Mouse (Mus musculus) myocyte (in vitro differentiated cells): ENCODE measurements around the gene Gpcpd1. TPM values are rescaled to one million over a fixed set of nuclear protein-coding genes. Genes with fewer than 3 reads are reported as not detected.

Experiments
- H3K27me3 ChIP-seq: one replicate; pipeline ENCODE4 v1.6.1; 2011; ENCODE audit not compliant: control insufficient read depth, insufficient read depth, insufficient read length
- H3K36me3 ChIP-seq: one replicate; pipeline ENCODE4 v1.6.1; 2011; ENCODE audit not compliant: control insufficient read depth, insufficient read depth
- H3K4me2 ChIP-seq: one replicate; pipeline ENCODE4 v1.6.1; 2011; ENCODE audit warnings: low read depth, control low read depth
- H3K4me3 ChIP-seq: one replicate; pipeline ENCODE4 v1.5.1; 2011; ENCODE audit warnings: mild to moderate bottlenecking, control low read depth, moderate library complexity
- H3K79me2 ChIP-seq: one replicate; pipeline ENCODE4 v1.6.1; 2011; ENCODE audit not compliant: control insufficient read depth, insufficient read depth
- H3ac ChIP-seq: one replicate; pipeline ENCODE4 v1.6.1; 2011; ENCODE audit not compliant: control insufficient read depth, insufficient read length
- CEBPB ChIP-seq: IDR thresholded peaks from 2 replicates; pipeline ENCODE4 v1.6.1; 2011; ENCODE audit warnings: mild to moderate bottlenecking, moderate library complexity; ENCODE audit not compliant: poor library complexity, insufficient read depth, severe bottlenecking
- E2F4 ChIP-seq: IDR thresholded peaks from one replicate; pipeline ENCODE4 v1.6.1; 2011; ENCODE audit warnings: mild to moderate bottlenecking, control low read depth, moderate library complexity; ENCODE audit not compliant: insufficient read depth
- MAX ChIP-seq: IDR thresholded peaks from one replicate; pipeline ENCODE4 v1.6.1; 2011; ENCODE audit warnings: low read depth, mild to moderate bottlenecking, control low read depth
- MYOD1 ChIP-seq, 3 experiments: IDR thresholded peaks; one replicate each; pipeline ENCODE4 v1.6.1; 2011; ENCODE audit warnings: control low read depth in 2 of 3, low read depth in 2 of 3, mild to moderate bottlenecking in 2 of 3, moderate library complexity in 1 of 3; ENCODE audit not compliant: insufficient read length in 2 of 3, control insufficient read depth in 1 of 3
- MYOG ChIP-seq, 3 experiments: IDR thresholded peaks; one replicate each; pipeline ENCODE4 v1.6.1; 2011; ENCODE audit warnings: control low read depth in 2 of 3, low read depth in 2 of 3, mild to moderate bottlenecking in 2 of 3; ENCODE audit not compliant: insufficient read length in 2 of 3, control insufficient read depth in 1 of 3, insufficient read depth in 1 of 3
- POLR2A ChIP-seq: IDR thresholded peaks from one replicate; pipeline ENCODE4 v1.6.1; 2011; ENCODE audit warnings: low read depth, mild to moderate bottlenecking, control low read depth, moderate library complexity; ENCODE audit not compliant: insufficient read length
- POLR2AphosphoS2 ChIP-seq: IDR thresholded peaks from one replicate; pipeline ENCODE4 v1.6.1; 2011; ENCODE audit warnings: low read depth, control low read depth; ENCODE audit not compliant: insufficient read length
- REST ChIP-seq: IDR thresholded peaks from one replicate; pipeline ENCODE4 v1.6.1; 2011; ENCODE audit warnings: mild to moderate bottlenecking, control low read depth, moderate library complexity; ENCODE audit not compliant: insufficient read depth, insufficient read length
- SRF ChIP-seq: IDR thresholded peaks from one replicate; pipeline ENCODE4 v1.6.1; 2011; ENCODE audit warnings: low read depth; ENCODE audit not compliant: control insufficient read depth, insufficient read length
- TCF12 ChIP-seq: IDR thresholded peaks from one replicate; pipeline ENCODE4 v1.6.1; 2011; ENCODE audit warnings: mild to moderate bottlenecking, control low read depth; ENCODE audit not compliant: poor library complexity, insufficient read depth, severe bottlenecking
- TCF3 ChIP-seq: IDR thresholded peaks from one replicate; pipeline ENCODE4 v1.6.1; 2011; ENCODE audit warnings: low read depth, control low read depth; ENCODE audit not compliant: insufficient read length
- USF1 ChIP-seq: IDR thresholded peaks from one replicate; pipeline ENCODE4 v1.6.1; 2011; ENCODE audit warnings: low read depth, mild to moderate bottlenecking, control low read depth, moderate library complexity
- polyA plus RNA-seq: library from polyadenylated mRNA; unstranded; fragments of >200 nt; fragmentation: generic; extraction: Trizol; gene quantifications from one replicate; pipeline ENCODE4 v1.2.1, GENCODE M21; 2012; ENCODE audit warnings: missing spikeins

The Gpcpd1 gene
- polyA plus RNA-seq, 1 experiment = 6.1 TPM

DNA sequence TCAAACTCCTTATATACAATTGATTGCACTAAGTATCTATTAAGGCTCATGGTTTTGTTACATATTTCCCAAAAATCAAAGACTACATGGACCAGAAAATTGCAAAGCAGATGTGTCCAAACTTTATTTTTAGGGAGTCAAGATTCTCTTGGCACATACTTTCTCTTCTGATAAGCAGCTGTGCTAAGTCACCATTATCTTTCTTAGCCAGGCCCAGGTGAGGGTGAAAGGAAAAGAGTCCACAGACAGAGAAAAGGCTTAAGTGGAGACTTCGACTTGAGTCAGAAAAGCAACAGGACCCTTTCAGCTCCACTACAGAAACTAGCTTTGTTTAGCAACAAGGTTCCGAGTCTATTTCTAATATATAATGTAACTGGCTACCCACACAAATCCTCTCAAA, 14.2 kb downstream of the Gpcpd1 start:
- H3K4me2 ChIP-seq = no peak overlapping the region
- no peaks in the 10 kb centered on the region for H3K27me3 ChIP-seq
- no peak for TF ChIP-seq USF1
- no peak for TF ChIP-seq POLR2A
- TF ChIP-seq TCF12 = no peak
- TF ChIP-seq E2F4 = no peak
- no peak for TF ChIP-seq MYOD1 (IDR thresholded peaks at IDR 0.05; ENCODE audit: control insufficient read depth in 1 of 3, insufficient read length in 2 of 3, low read depth in 2 of 3)
- no peak for TF ChIP-seq TCF3
- no peak for TF ChIP-seq MAX
- no peak for TF ChIP-seq POLR2AphosphoS2
- TF ChIP-seq CEBPB = no peak
- no peak for TF ChIP-seq REST
- no peak for TF ChIP-seq MYOG (IDR thresholded peaks at IDR 0.05; ENCODE audit: control insufficient read depth in 1 of 3, insufficient read depth in 1 of 3, insufficient read length in 2 of 3, low read depth in 2 of 3)
- no peak for TF ChIP-seq SRF

DNA sequence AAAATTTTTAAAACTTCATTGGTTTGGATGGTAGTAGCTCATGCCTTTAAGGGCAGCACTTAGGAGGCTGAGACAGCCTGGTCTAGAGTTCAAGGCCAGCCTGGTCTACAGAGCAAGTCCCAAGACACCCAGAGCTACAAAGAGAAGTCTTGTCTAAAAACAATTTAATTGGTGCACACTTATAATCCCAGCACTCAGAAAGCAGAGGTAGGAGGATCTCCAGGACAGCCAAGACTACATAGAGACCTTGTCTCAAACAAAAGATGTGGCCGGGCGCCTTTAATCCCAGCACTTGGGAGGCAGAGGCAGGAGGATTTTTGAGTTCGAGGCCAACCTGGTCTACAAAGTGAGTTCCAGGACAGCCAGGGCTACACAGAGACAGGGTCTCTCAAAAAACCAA, 14.9 kb downstream of the Gpcpd1 start:
- no peak overlapping the region for H3ac ChIP-seq
- no peak overlapping the region for H3K4me2 ChIP-seq
- H3K36me3 ChIP-seq = peaks cover 14% of the 10 kb centered on the region
- peaks cover 50% of the 10 kb centered on the region for H3K79me2 ChIP-seq
- TF ChIP-seq MAX = no peak
- no peak for TF ChIP-seq TCF12
- TF ChIP-seq MYOD1 (IDR thresholded peaks at IDR 0.05; ENCODE audit: control insufficient read depth in 1 of 3, insufficient read length in 2 of 3, low read depth in 2 of 3) = no peak
- TF ChIP-seq CEBPB = no peak
- no peak for TF ChIP-seq POLR2AphosphoS2
- TF ChIP-seq E2F4 = no peak
- TF ChIP-seq REST = no peak
- TF ChIP-seq SRF = no peak
- TF ChIP-seq USF1 = no peak
- no peak for TF ChIP-seq POLR2A
- H3K4me3 ChIP-seq = no peak overlapping the region
- no peaks in the 10 kb centered on the region for H3K27me3 ChIP-seq

More for the DNA sequence above, 14.2 kb downstream of the Gpcpd1 start:
- H3K36me3 ChIP-seq = peaks cover 12% of the 10 kb centered on the region
- no peak overlapping the region for H3K4me3 ChIP-seq
- H3ac ChIP-seq = no peak overlapping the region
- peaks cover 50% of the 10 kb centered on the region for H3K79me2 ChIP-seq

GRCm38 (mm10) chr2:132571301-132571700, 16.2 kb downstream of the Gpcpd1 start:
- TF ChIP-seq POLR2AphosphoS2 (no peak), USF1 (no peak), TCF3 (no peak), E2F4 (no peak), POLR2A (no peak), MYOG (IDR thresholded peaks at IDR 0.05; ENCODE audit: control insufficient read depth in 1 of 3, insufficient read depth in 1 of 3, insufficient read length in 2 of 3, low read depth in 2 of 3) (no peak), MAX (no peak), MYOD1 (IDR thresholded peaks at IDR 0.05; ENCODE audit: control insufficient read depth in 1 of 3, insufficient read length in 2 of 3, low read depth in 2 of 3) (no peak), TCF12 (no peak), SRF (no peak), REST (no peak), CEBPB (no peak)
- Histone ChIP-seq H3K4me3 (no peak overlapping the region), H3K4me2 (no peak overlapping the region), H3K79me2 (peaks cover 39% of the 10 kb centered on the region), H3K36me3 (peaks cover 26% of the 10 kb centered on the region), H3ac (no peak overlapping the region), H3K27me3 (no peaks in the 10 kb centered on the region)

DNA sequence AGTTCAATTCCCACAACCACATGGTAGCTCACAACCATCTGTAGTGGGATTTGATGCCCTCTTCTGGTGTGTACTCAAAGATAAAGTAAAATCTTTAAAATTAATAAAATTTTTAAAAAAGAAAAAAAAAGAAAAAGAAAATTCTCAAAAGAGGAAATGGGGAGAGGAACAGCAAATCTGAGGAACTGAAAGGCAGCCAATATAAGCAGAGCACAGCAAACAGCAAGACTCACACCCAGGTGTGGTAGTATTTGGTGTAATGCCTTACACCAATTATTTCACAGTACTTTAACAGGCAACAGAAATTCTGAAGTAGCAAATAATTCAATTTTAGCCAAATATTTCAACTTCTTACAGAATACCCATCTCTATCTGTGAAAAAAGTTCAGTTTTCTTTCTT, 16.7 kb downstream of the Gpcpd1 start:
- Histone ChIP-seq H3K36me3 (peaks cover 30% of the 10 kb centered on the region), H3K4me3 (no peak overlapping the region), H3ac (no peak overlapping the region), H3K4me2 (no peak overlapping the region), H3K79me2 (peaks cover 35% of the 10 kb centered on the region), H3K27me3 (no peaks in the 10 kb centered on the region)
- TF ChIP-seq E2F4 = no peak
- no peak for TF ChIP-seq REST
- TF ChIP-seq MYOG (IDR thresholded peaks at IDR 0.05; ENCODE audit: control insufficient read depth in 1 of 3, insufficient read depth in 1 of 3, insufficient read length in 2 of 3, low read depth in 2 of 3) = no peak
- no peak for TF ChIP-seq MAX
- TF ChIP-seq SRF = no peak
- no peak for TF ChIP-seq MYOD1 (IDR thresholded peaks at IDR 0.05; ENCODE audit: control insufficient read depth in 1 of 3, insufficient read length in 2 of 3, low read depth in 2 of 3)
- TF ChIP-seq POLR2A = no peak
- TF ChIP-seq CEBPB = no peak

- no peak overlapping the region for H3K4me2 ChIP-seq
- TF ChIP-seq E2F4 (no peak), REST (no peak), TCF3 (no peak), MAX (no peak), CEBPB (no peak), MYOG (IDR thresholded peaks at IDR 0.05; ENCODE audit: control insufficient read depth in 1 of 3, insufficient read depth in 1 of 3, insufficient read length in 2 of 3, low read depth in 2 of 3) (no peak), TCF12 (no peak), POLR2A (no peak), USF1 (no peak)
- no peaks in the 10 kb centered on the region for H3K27me3 ChIP-seq
- no peak overlapping the region for H3K4me3 ChIP-seq
- H3K79me2 ChIP-seq = peaks cover 23% of the 10 kb centered on the region
- peaks cover 38% of the 10 kb centered on the region for H3K36me3 ChIP-seq
- H3ac ChIP-seq = no peak overlapping the region
Measured at GRCm38 (mm10) chr2:132569686-132570085, 17.8 kb downstream of the Gpcpd1 start.
